Mouse (Mus musculus): ENCODE results near the gene Hoxa13.

Gene Hoxa13

GRCm38 (mm10) chr6:52260654-52261575, at the start of gene Hoxa13:
Hoxa13 (minus strand) TSS chr6:52260880.
- no peak for DNase-seq (ENCODE audit: low spot score)

- no peak for DNase-seq (ENCODE audit: low spot score)
These were observed 49.7 kb upstream of the Hoxa13 start for GRCm38 (mm10) chr6:52310366-52310765.

- no peak for DNase-seq (ENCODE audit: low spot score)
These were observed 49.1 kb upstream of the Hoxa13 start for GRCm38 (mm10) chr6:52309766-52310165.

GRCm38 (mm10) chr6:52305877-52306389, 45.3 kb upstream of the Hoxa13 start:
- DNase-seq (ENCODE audit: low spot score), result peak; percentile 63

- DNase-seq (ENCODE audit: low spot score), result no peak
These were observed 42.7 kb upstream of the Hoxa13 start for GRCm38 (mm10) chr6:52303426-52303825.

GRCm38 (mm10) chr6:52300806-52301205, 40.1 kb upstream of the Hoxa13 start:
- peak; percentile 10 for DNase-seq (ENCODE audit: low spot score)

- DNase-seq (ENCODE audit: low spot score), result no peak
These were observed 37.8 kb upstream of the Hoxa13 start for GRCm38 (mm10) chr6:52298511-52298910.

GRCm38 (mm10) chr6:52294616-52295015, 33.9 kb upstream of the Hoxa13 start:
- DNase-seq (ENCODE audit: low spot score), result no peak

GRCm38 (mm10) chr6:52292328-52292727, 31.6 kb upstream of the Hoxa13 start:
- DNase-seq (ENCODE audit: low spot score), result no peak

- no peak for DNase-seq (ENCODE audit: low spot score)
These were observed 30.6 kb upstream of the Hoxa13 start for GRCm38 (mm10) chr6:52291021-52291860.

GRCm38 (mm10) chr6:52290186-52290585, 29.5 kb upstream of the Hoxa13 start:
- DNase-seq (ENCODE audit: low spot score), result no peak

- no peak for DNase-seq (ENCODE audit: low spot score)
These were observed 23.2 kb upstream of the Hoxa13 start for GRCm38 (mm10) chr6:52283896-52284295.

- DNase-seq (ENCODE audit: low spot score), result no peak
These were observed 20.4 kb upstream of the Hoxa13 start for GRCm38 (mm10) chr6:52281084-52281483.

GRCm38 (mm10) chr6:52276920-52277319, 16.2 kb upstream of the Hoxa13 start:
- no peak for DNase-seq (ENCODE audit: low spot score)

GRCm38 (mm10) chr6:52276382-52276781, 15.7 kb upstream of the Hoxa13 start:
- DNase-seq (ENCODE audit: low spot score), result no peak

- DNase-seq (ENCODE audit: low spot score), result no peak
These were observed 15.0 kb upstream of the Hoxa13 start for GRCm38 (mm10) chr6:52275563-52276280.

GRCm38 (mm10) chr6:52274576-52274975, 13.9 kb upstream of the Hoxa13 start:
- no peak for DNase-seq (ENCODE audit: low spot score)

- DNase-seq (ENCODE audit: low spot score), result no peak
These were observed 13.1 kb upstream of the Hoxa13 start for GRCm38 (mm10) chr6:52273656-52274280.

- DNase-seq (ENCODE audit: low spot score), result no peak
These were observed 12.3 kb upstream of the Hoxa13 start for GRCm38 (mm10) chr6:52272766-52273655.
